Mouse (Mus musculus) C2C12 (cell line): ENCODE measurements around the gene Tmem62.

Experiments used
- CEBPB ChIP-seq: IDR thresholded peaks from one replicate; pipeline ENCODE4 v1.6.1; 2011; ENCODE audit warnings: low read depth, mild to moderate bottlenecking, control low read depth, moderate library complexity
- CTCF ChIP-seq: IDR thresholded peaks from one replicate; pipeline ENCODE4 v1.5.1; 2011; ENCODE audit not compliant: control insufficient read depth, insufficient read depth, insufficient read length
- MYOD1 ChIP-seq: IDR thresholded peaks from one replicate; pipeline ENCODE4 v1.6.1; 2011; ENCODE audit warnings: low read depth; ENCODE audit not compliant: control insufficient read depth, insufficient read length
- USF1 ChIP-seq: IDR thresholded peaks from one replicate; pipeline ENCODE4 v1.6.1; 2011; ENCODE audit warnings: low read depth, mild to moderate bottlenecking, control low read depth, moderate library complexity

DNA sequence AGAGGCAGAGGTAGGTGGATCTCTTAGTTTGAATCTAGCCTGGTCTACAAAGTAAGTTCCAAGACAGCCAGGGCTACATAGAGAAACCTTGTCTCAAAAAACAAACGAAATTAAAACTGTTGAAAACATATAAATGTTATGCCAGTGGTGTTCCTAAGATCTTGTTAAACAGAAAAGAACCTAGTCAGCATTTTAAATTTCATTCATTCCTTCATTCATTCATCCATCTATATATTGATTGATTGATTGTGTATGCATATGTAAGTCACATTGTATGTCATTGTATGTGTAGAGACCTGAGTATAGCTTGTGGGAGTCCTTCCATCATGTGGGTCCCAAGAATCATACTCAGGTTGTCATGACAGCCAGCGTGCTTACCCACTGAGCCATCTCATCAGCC is 38.7 kb downstream of the Tmem62 start:
- TF ChIP-seq MYOD1: no peak
- no peak for TF ChIP-seq CEBPB
- no peak for TF ChIP-seq USF1
- TF ChIP-seq CTCF: no peak
